Mouse (Mus musculus) stomach, postnatal 0 days (tissue): Measurements from ENCODE around the gene Reps2. TPM values are rescaled to one million over a fixed set of nuclear protein-coding genes. Genes with fewer than 3 reads are reported as not detected.
A peak's percentile ranks its signal among the peaks of the same experiment; 100 is the strongest.

Experiments used
- ATAC-seq: fragments of 200-750 bp; cut with Nextera tagmentation; 2 replicates; pipeline ENCODE4 v1.8.0; 2017; ENCODE audit not compliant: low FRiP score, low TSS enrichment
- DNase-seq: peaks from one replicate; pipeline ENCODE4 v3.0.0-alpha.2; 2016; ENCODE audit warnings: low spot score
- H3K27ac ChIP-seq: fragments of 300-500 bp; sonication (generic); replicated peaks from 2 replicates; pipeline ENCODE4 v1.5.1; 2014; ENCODE audit warnings: mild to moderate bottlenecking, control low read depth
- H3K27me3 ChIP-seq: fragments of 300-500 bp; sonication (generic); 2 replicates; pipeline ENCODE4 v1.6.1; 2014; ENCODE audit warnings: low read length; ENCODE audit not compliant: control insufficient read depth, insufficient read depth
- H3K36me3 ChIP-seq: fragments of 300-500 bp; sonication (generic); 2 replicates; pipeline ENCODE4 v1.6.1; 2014; ENCODE audit warnings: low read length, mixed read lengths; ENCODE audit not compliant: control insufficient read depth, insufficient read depth
- H3K4me1 ChIP-seq: fragments of 300-500 bp; sonication (generic); replicated peaks from 2 replicates; pipeline ENCODE4 v1.6.1; 2014; ENCODE audit warnings: antibody characterized with exemption; ENCODE audit not compliant: control insufficient read depth, insufficient read depth
- H3K4me2 ChIP-seq: fragments of 300-500 bp; sonication (generic); replicated peaks from 2 replicates; pipeline ENCODE4 v1.6.1; 2014; ENCODE audit warnings: low read depth, mild to moderate bottlenecking, control low read depth, moderate library complexity
- H3K4me3 ChIP-seq: fragments of 300-500 bp; sonication (generic); 2 replicates; pipeline ENCODE4 v1.5.1; 2014; ENCODE audit warnings: low read depth, low read length, control low read depth
- H3K9ac ChIP-seq: fragments of 300-500 bp; sonication (generic); 2 replicates; pipeline ENCODE4 v1.6.1; 2014; ENCODE audit warnings: mild to moderate bottlenecking, low read length, control low read depth, mixed read lengths
- H3K9me3 ChIP-seq: fragments of 300-500 bp; sonication (generic); 2 replicates; pipeline ENCODE4 v1.6.1; 2016; ENCODE audit warnings: low read length; ENCODE audit not compliant: control insufficient read depth
- CTCF ChIP-seq: IDR thresholded peaks from 2 replicates; pipeline ENCODE4 v1.5.1; 2016; ENCODE audit warnings: antibody characterized with exemption, low read depth, mild to moderate bottlenecking, moderate library complexity
- EP300 ChIP-seq: optimal IDR thresholded peaks from 2 replicates; pipeline ENCODE3; 2016; ENCODE audit warnings: antibody characterized with exemption
- WGBS: fragments of 180-500 bp; shearing (Covaris S2); extraction: QIAGEN DNeasy Blood & Tissue Kit; methylation state at CpG from one replicate; pipeline ENCODE4 v1.1.7; 2014; 5-methylcytosine and 5-hydroxymethylcytosine counted together
- polyA plus RNA-seq: library from polyadenylated mRNA; unstranded; fragments of >200 nt; fragmentation: Nextera tagmentation; extraction: Ambion mirVana; gene quantifications from 2 replicates; pipeline ENCODE4 v1.2.1, GENCODE M21; 2015

Reps2 gene
- polyA plus RNA-seq, 1 experiment from 2014 or later = 0.72 TPM

DNA sequence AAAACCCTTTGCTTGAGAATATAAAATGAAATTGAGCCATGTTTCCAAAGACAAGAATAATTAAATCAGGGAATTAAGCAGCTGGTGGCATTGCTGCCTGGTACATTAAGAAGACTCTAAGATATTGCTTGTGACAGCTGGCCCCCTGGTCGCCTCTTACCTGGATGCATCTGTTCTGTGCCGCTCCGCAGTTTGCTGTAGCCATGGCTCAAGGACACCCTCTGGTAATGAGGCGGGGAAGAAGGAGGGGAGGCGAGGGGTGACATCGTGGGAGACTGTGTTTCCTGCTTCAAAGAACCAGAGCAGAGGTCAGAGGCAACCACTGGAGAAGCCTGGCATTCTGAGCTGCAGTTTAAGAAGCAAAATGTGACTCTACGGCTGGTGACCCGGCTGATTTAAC, 91.1 kb downstream of the Reps2 start:
- no peaks in the 10 kb centered on the region for H3K27me3 ChIP-seq
- no peaks in the 10 kb centered on the region for H3K9me3 ChIP-seq
- no peak overlapping the region for H3K4me3 ChIP-seq
- H3K9ac ChIP-seq = no peak overlapping the region
- H3K4me2 ChIP-seq = no peak overlapping the region
- no peak overlapping the region for H3K27ac ChIP-seq
- no peak for TF ChIP-seq EP300
- 74% methylated on average over 8 of the region's 8 CpGs for whole genome bisulfite sequencing
- ATAC-seq (no peak), DNase-seq (no peak)
- no peaks in the 10 kb centered on the region for H3K4me1 ChIP-seq
- no peaks in the 10 kb centered on the region for H3K36me3 ChIP-seq

DNA sequence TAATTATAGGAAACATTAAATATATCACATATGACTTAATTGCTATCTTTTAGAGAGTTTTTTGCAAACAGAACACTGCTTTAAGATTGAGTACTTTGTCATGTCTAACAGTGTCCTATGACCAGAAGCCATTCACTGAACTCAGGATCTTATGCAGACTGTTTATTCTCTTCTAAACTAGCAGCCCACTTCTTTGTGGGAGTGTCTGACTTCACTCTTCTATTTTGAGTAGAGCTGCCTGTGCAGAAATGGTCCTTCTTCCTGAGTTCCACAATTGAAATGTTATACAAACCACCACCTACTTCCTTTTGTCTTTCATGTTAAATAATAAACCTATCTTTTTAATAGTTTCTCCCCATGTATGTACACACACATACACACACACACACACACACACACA, 98.4 kb downstream of the Reps2 start:
- H3K27me3 ChIP-seq = no peaks in the 10 kb centered on the region
- no peak for TF ChIP-seq EP300
- TF ChIP-seq CTCF = no peak
- no peaks in the 10 kb centered on the region for H3K4me1 ChIP-seq
- DNase-seq (no peak), ATAC-seq (no peak)
- H3K36me3 ChIP-seq = no peaks in the 10 kb centered on the region
- H3K4me3 ChIP-seq = no peak overlapping the region
- H3K9ac ChIP-seq = no peak overlapping the region
- no peaks in the 10 kb centered on the region for H3K9me3 ChIP-seq
- no peak overlapping the region for H3K27ac ChIP-seq
- no peak overlapping the region for H3K4me2 ChIP-seq

DNA sequence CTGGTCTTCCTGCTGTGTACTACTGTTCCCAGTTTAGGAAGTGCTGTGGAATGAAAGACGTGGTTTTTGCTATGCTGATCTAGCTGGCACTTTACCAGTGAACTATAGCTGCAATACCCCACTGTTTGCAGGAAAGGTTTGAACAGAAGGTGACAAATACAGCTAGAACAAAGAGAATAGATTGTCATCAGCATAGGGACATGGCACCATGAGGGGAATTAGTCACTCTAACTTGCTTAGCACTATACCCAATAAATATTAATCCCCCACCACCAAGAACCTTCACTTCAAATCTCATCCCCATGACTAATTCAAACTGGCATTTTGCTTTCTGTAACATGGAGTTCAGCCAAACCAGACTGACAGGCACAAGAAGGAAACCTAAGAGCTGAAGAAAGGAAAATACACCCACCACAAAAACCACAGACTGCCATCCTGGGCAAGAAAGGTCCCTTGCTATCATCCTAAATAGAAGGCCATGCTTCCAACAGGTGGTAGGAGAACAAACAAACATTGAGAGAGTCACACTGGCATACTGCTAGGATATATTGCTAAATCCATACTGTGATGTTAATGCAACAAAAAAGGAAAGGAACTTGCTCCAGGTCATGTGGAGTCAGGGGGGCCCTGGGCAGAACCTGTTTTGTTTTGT, 100.7 kb downstream of the Reps2 start:
- ATAC-seq = no peak
- 19% methylated on average over 1 of the region's 1 CpGs for WGBS

DNA sequence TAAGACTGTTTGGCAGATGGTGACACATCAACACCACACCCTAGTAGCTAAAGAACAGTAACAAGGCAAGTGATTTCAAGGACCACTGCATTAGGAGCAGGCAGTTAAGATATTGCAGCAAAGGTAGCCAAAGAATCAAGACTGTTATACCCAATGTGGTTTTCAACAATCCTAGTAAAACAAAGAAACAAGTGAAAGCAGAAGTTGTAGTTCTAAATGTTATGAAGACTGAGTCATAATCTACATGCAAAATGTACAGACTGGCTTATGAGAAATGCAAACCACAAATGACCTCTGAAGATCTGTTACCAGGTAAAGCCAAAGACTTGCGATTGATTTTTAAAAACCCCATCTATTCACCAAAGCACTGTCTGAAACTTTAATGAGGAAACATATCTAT, 101.5 kb downstream of the Reps2 start:
- Histone ChIP-seq H3K36me3 (no peaks in the 10 kb centered on the region), H3K27ac (no peak overlapping the region), H3K27me3 (no peaks in the 10 kb centered on the region), H3K4me2 (no peak overlapping the region), H3K4me1 (no peaks in the 10 kb centered on the region), H3K9ac (no peak overlapping the region), H3K9me3 (no peaks in the 10 kb centered on the region), H3K4me3 (no peak overlapping the region)
- WGBS = 79% methylated on average over 1 of the region's 1 CpGs
- ATAC-seq (no peak), DNase-seq (no peak)
- TF ChIP-seq EP300 (no peak), CTCF (no peak)

More for the DNA sequence above, 100.7 kb downstream of the Reps2 start:
- Histone ChIP-seq H3K4me3 (no peak overlapping the region), H3K4me2 (no peak overlapping the region), H3K9ac (no peak overlapping the region), H3K4me1 (no peaks in the 10 kb centered on the region), H3K9me3 (no peaks in the 10 kb centered on the region), H3K27me3 (no peaks in the 10 kb centered on the region), H3K36me3 (no peaks in the 10 kb centered on the region), H3K27ac (no peak overlapping the region)
- no peak for DNase-seq
- TF ChIP-seq CTCF (no peak), EP300 (no peak)

DNA sequence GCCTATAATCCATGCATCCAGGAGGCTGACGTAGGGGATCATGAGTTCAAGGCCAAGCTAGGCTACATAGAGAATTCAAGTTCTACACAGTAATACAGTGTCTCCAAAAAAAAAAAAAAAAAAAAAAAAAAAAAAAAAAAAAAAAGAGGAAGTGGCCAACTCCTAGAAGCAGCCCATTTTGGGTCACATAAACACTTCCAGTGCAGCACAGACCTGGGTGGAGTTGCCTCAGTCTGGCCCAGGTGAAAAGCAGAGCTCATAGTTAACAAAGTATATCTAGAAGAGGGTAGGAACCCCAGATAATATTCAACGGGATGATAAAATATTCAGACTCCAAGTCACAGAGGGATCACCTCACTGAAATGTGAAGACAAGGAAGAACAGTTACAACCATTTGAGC, 112.4 kb downstream of the Reps2 start:
- Histone ChIP-seq H3K9me3 (no peaks in the 10 kb centered on the region), H3K4me3 (no peak overlapping the region)
- WGBS = 89% methylated on average over 2 of the region's 2 CpGs

DNA sequence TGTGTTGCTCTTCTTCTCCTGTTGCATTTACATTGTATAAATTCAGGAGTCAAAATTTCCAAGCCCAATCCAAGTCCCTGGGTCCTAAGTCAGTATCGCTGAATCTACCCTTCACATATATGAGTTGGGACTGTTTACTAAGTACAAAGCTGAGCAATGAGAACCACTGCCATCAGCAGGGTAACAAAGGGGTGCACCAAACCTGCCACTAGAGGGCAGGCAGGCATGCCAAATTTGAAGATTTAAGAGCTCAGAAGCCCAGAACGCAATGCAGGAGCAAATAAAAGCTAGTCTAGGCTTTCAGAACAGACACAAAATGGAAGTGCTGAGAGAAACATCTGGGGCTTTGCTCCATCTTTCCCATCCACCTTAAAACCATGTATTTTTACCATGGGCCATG, 116.2 kb downstream of the Reps2 start:
- no peak for TF ChIP-seq EP300
- peak; percentile 79 for TF ChIP-seq CTCF
- H3K27ac ChIP-seq = no peak overlapping the region
- H3K4me2 ChIP-seq = no peak overlapping the region
- no peaks in the 10 kb centered on the region for H3K9me3 ChIP-seq
- H3K4me3 ChIP-seq = no peak overlapping the region
- no peak overlapping the region for H3K9ac ChIP-seq
- WGBS = 46% methylated on average over 2 of the region's 2 CpGs
- no peaks in the 10 kb centered on the region for H3K4me1 ChIP-seq
- H3K27me3 ChIP-seq = no peaks in the 10 kb centered on the region
- H3K36me3 ChIP-seq = no peaks in the 10 kb centered on the region
- ATAC-seq (no peak), DNase-seq (peak; percentile 39)

More for the DNA sequence above, 112.4 kb downstream of the Reps2 start:
- Histone ChIP-seq H3K27me3 (no peaks in the 10 kb centered on the region), H3K9ac (no peak overlapping the region), H3K36me3 (no peaks in the 10 kb centered on the region), H3K27ac (no peak overlapping the region), H3K4me1 (no peaks in the 10 kb centered on the region), H3K4me2 (no peak overlapping the region)
- no peak for TF ChIP-seq EP300
- no peak for TF ChIP-seq CTCF
- ATAC-seq = no peak
- DNase-seq = no peak
